Comparison of ENCODE assay signal across 1 mouse cellular context in the genomic region with DNA sequence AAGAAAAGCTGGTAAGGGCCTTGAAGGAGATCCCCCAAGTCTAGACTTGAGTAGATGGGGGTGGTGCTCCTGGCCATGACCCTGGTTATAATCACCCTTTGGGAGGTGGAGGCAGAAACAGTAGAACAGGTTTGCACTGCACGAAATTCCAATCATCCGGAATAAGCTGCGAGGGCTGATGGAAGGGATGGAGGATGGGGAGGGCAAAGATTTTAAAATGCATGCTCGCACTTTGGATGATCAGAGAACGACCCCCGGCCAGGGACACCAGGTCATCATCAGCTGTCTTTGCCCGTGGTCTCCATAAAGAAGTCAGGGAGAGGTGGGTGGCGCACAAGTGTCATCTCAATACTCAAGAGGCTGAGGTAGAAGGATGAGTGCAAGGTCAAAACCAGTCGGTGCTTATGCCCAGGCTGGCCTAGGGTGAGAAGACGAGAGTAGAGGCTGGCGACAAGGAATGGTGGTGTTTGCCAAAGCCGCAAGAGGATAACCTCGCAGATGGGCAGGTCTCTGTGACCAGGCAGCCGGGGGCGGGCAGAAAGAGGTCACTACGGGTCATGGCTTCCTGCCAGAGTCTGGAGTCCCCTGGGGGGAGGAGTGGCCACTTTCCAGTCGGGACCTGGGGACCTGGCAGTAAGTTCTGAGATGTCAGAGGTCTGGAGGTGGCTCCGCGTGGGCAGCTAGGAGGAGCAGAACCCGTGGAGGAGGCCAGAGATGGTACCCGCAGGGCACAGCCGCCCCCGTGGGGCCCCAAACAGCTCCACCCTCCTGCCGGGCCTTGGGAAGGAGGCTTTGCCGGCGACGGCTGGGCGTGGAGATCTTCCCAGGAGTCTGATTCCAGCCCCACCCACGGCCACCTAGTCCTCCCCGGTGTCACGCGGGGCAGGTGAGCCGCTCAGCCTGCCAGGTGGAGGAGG.
TF ChIP-seq lines count a peak whose summit lies in the region.

No protein-coding gene starts in this region.

TF ChIP-seq in MEL, 35 proteins besides CTCF, POLR2A, EP300 and RAD21:
- TF ChIP-seq MEF2A (IDR thresholded peaks at IDR 0.05; ENCODE audit: extremely low read depth, insufficient replicate concordance, low read depth, low read length, poor library complexity, severe bottlenecking) (no peak), NELFE (IDR thresholded peaks at IDR 0.05; ENCODE audit: low read depth, low read length) (peak; percentile 51), MAX (IDR thresholded peaks at IDR 0.05; ENCODE audit: low read length) (peak; percentile 53; the same call in 1 of the 2 replicates), SMC3 (IDR thresholded peaks at IDR 0.05; ENCODE audit: low read depth, low read length) (no peak), ZMIZ1 (IDR thresholded peaks at IDR 0.05; ENCODE audit: low read depth, low read length) (no peak), POLR2AphosphoS5 (IDR thresholded peaks at IDR 0.05; ENCODE audit: borderline replicate concordance, low read depth, low read length) (no peak), HCFC1 (IDR thresholded peaks at IDR 0.05; ENCODE audit: low read depth, low read length) (no peak), RCOR1 (IDR thresholded peaks at IDR 0.05; ENCODE audit: low read depth, low read length) (0 out of 2 replicates have a peak, but pooled peaks have one; percentile 13), POLR2AphosphoS2 (IDR thresholded peaks at IDR 0.05; ENCODE audit: low read length) (no peak), GABPA (IDR thresholded peaks at IDR 0.05; ENCODE audit: low read depth, low read length) (no peak), ETS1 (IDR thresholded peaks at IDR 0.05; ENCODE audit: low read depth, low read length) (peak; percentile 11; the same call in 1 of the 2 replicates), KAT2A (conservative IDR thresholded peaks at IDR 0.05; ENCODE audit: low read depth, low read length) (no peak), NRF1 (IDR thresholded peaks at IDR 0.05; ENCODE audit: insufficient read depth, low read depth, low read length, poor library complexity, severe bottlenecking) (no peak), BHLHE40 (IDR thresholded peaks at IDR 0.05; ENCODE audit: borderline replicate concordance, low read depth, low read length) (no peak), SIN3A (IDR thresholded peaks at IDR 0.05; ENCODE audit: low read length) (peak; percentile 51), MYB (IDR thresholded peaks at IDR 0.05; ENCODE audit: low read depth, low read length) (no peak), MAFK (IDR thresholded peaks at IDR 0.05; ENCODE audit: borderline replicate concordance, low read depth, low read length) (no peak), ZC3H11A (IDR thresholded peaks at IDR 0.05; ENCODE audit: low read depth, low read length) (no peak), ELF1 (IDR thresholded peaks at IDR 0.05; ENCODE audit: low read depth, low read length) (no peak), CHD1 (IDR thresholded peaks at IDR 0.05; ENCODE audit: low read depth, low read length) (no peak; the same call in 1 of the 2 replicates), TCF12 (IDR thresholded peaks at IDR 0.05; ENCODE audit: low read depth, low read length) (peak; percentile 25; the same call in 1 of the 2 replicates), TBP (IDR thresholded peaks at IDR 0.05; ENCODE audit: low read depth, low read length) (no peak), CHD2 (IDR thresholded peaks at IDR 0.05; ENCODE audit: low read length) (no peak), USF1 (IDR thresholded peaks at IDR 0.05; ENCODE audit: low read depth, low read length) (no peak), MYC (IDR thresholded peaks at IDR 0.05; ENCODE audit: low read depth, low read length) (no peak), MXI1 (IDR thresholded peaks at IDR 0.05; ENCODE audit: low read depth, low read length) (no peak; the same call in 1 of the 2 replicates), JUND (IDR thresholded peaks at IDR 0.05; ENCODE audit: low read depth, low read length) (no peak), GATA1 (IDR thresholded peaks at IDR 0.05; ENCODE audit: low read depth, low read length) (0 out of 2 replicates have a peak, but pooled peaks have one; percentile 30), MAZ (IDR thresholded peaks at IDR 0.05; ENCODE audit: low read depth, low read length) (peak; percentile 9; the same call in 1 of the 2 replicates)
